Mouse (Mus musculus): Measurements from ENCODE around the gene Pde8b. TPM values are rescaled to one million over a fixed set of nuclear protein-coding genes. Genes with fewer than 3 reads are reported as not detected.
A peak's percentile ranks its signal among the peaks of the same experiment; 100 is the strongest.

Pde8b gene
- polyA plus RNA-seq, 1 experiment from 2014 or later = 1.8 TPM

DNA sequence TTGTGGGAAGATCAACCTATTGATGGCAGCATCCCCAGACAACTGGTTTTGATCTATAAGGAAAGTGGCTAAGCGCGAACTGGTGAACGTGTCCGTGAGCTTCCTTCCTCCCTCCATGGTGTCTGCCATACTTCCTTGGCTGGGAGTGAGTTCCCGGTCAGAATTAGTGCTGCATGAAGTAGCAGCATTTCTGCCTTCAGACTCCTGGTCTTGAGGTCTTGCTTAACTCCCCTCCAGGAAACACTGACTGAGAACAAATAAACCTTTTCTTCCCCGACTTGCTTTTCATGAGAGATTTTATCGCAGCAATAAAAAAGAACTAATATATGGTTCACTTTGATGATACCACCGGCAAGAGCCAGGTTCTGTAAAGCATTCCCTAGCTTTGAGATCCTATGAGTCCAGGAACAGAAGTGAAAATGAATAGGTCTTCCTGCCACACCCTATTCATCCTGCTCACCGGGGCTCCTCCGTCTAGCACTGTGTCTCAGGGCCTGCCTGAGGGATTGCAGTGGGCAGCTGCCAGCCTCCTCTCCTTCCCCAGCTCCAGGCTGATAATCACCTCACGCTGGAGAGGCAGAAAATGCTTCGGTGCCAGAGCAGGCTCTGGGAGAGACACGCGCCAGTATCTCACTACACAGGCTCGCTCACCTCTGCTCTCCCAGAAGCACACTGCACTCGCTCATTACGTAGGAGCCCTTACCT, 217.9 kb downstream of the Pde8b start:
- ATAC-seq (ENCODE audit: insufficient number of reproducible peaks, low FRiP score, low TSS enrichment, low read depth) (no peak), DNase-seq (ENCODE audit: low spot score) (no peak)
- Histone ChIP-seq H3K4me1 (ENCODE audit: control insufficient read depth, insufficient read depth, low read length) (no peaks in the 10 kb centered on the region), H3K4me2 (ENCODE audit: low read depth, severe bottlenecking) (no peak overlapping the region), H3K27me3 (ENCODE audit: control insufficient read depth, insufficient read depth, low read length) (no peaks in the 10 kb centered on the region), H3K4me3 (ENCODE audit: low read depth, low read length) (no peak overlapping the region), H3K9ac (ENCODE audit: low read length) (no peak overlapping the region), H3K36me3 (ENCODE audit: control insufficient read depth, insufficient read depth, low read length) (no peaks in the 10 kb centered on the region), H3K27ac (replicated peaks; ENCODE audit: low read depth, low read length) (no peak overlapping the region), H3K9me3 (ENCODE audit: control insufficient read depth, low read length) (no peaks in the 10 kb centered on the region)
- 69% methylated on average over 17 of the region's 17 CpGs for whole genome bisulfite sequencing

DNA sequence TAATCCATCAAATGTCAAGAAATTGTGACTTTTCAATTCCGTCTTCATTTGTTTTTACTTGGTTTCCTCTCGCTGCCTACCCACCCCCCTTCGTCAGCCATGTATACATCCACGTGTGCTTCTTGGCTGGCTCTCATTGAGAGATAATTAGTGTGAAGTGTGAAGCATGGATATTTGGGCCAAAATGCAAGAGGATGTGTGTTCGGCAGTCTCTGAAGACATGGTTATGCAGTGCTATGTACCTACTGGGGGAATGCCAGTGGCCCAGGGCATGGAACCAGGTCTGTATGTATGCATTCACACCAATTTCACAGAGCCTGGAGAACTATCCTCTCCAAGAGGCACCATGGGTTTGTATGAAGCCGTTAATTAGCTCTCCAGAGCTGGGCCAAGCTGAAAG, 219.3 kb downstream of the Pde8b start:
- no peak overlapping the region for H3K9ac ChIP-seq (ENCODE audit: low read length)
- WGBS = 84% methylated on average over 6 of the region's 6 CpGs
- DNase-seq (ENCODE audit: low spot score) (no peak), ATAC-seq (ENCODE audit: insufficient number of reproducible peaks, low FRiP score, low TSS enrichment, low read depth) (no peak)
- no peaks in the 10 kb centered on the region for H3K27me3 ChIP-seq (ENCODE audit: control insufficient read depth, insufficient read depth, low read length)
- no peak overlapping the region for H3K27ac ChIP-seq (replicated peaks; ENCODE audit: low read depth, low read length)
- H3K4me1 ChIP-seq (ENCODE audit: control insufficient read depth, insufficient read depth, low read length) = no peaks in the 10 kb centered on the region
- no peak overlapping the region for H3K4me2 ChIP-seq (ENCODE audit: low read depth, severe bottlenecking)
- no peak overlapping the region for H3K4me3 ChIP-seq (ENCODE audit: low read depth, low read length)
- H3K36me3 ChIP-seq (ENCODE audit: control insufficient read depth, insufficient read depth, low read length) = no peaks in the 10 kb centered on the region
- no peaks in the 10 kb centered on the region for H3K9me3 ChIP-seq (ENCODE audit: control insufficient read depth, low read length)

DNA sequence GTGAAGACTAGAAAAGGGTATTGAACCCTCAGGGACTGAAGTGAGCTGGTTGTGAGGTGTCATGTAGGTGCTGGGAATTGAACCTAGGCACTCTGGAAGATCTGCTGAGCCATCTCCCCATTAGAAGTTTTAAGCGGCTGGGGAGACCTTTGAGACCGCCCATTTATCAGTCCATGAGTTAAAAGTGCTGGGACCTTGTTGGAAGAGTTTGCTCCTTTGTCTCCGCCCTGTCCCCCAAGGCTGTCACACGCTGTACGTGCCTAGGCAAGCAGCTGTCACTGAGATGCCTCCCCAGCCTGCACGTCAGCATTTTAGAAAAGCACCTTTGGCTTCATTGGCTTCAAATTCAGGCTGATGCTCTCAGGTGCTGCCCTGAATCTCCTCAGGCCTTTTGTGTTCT, 229.9 kb downstream of the Pde8b start:
- no peaks in the 10 kb centered on the region for H3K9me3 ChIP-seq (ENCODE audit: control insufficient read depth, low read length)
- no peak overlapping the region for H3K4me3 ChIP-seq (ENCODE audit: low read depth, low read length)
- WGBS = 87% methylated on average over 6 of the region's 6 CpGs
- no peaks in the 10 kb centered on the region for H3K4me1 ChIP-seq (ENCODE audit: control insufficient read depth, insufficient read depth, low read length)
- no peak overlapping the region for H3K4me2 ChIP-seq (ENCODE audit: low read depth, severe bottlenecking)
- H3K9ac ChIP-seq (ENCODE audit: low read length) = no peak overlapping the region
- H3K27me3 ChIP-seq (ENCODE audit: control insufficient read depth, insufficient read depth, low read length) = no peaks in the 10 kb centered on the region
- DNase-seq (ENCODE audit: low spot score) (no peak), ATAC-seq (ENCODE audit: insufficient number of reproducible peaks, low FRiP score, low TSS enrichment, low read depth) (no peak)
- H3K27ac ChIP-seq (replicated peaks; ENCODE audit: low read depth, low read length) = no peak overlapping the region
- no peaks in the 10 kb centered on the region for H3K36me3 ChIP-seq (ENCODE audit: control insufficient read depth, insufficient read depth, low read length)

DNA sequence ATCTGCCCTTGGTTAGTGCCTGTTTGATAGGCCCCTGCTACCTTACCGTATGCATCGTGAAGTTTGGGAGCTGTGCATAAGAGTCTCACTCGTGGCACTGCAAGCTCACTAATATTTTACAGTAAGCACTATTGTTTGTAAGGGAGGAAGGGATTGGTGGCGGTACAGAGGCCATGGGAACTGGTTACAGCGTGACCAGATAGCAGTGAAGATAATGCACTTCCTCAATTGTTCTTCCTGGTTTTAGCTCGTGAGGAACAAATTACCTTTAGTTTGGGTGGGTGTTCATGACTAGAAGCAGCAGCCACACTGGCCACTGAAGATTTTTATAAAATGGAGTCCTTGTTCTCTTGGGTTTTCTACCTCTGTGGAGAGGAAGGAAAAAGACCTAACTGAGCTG, 230.8 kb downstream of the Pde8b start:
- H3K27me3 ChIP-seq (ENCODE audit: control insufficient read depth, insufficient read depth, low read length) = no peaks in the 10 kb centered on the region
- DNase-seq (ENCODE audit: low spot score) = no peak
- H3K4me3 ChIP-seq (ENCODE audit: low read depth, low read length) = no peak overlapping the region
- H3K27ac ChIP-seq (replicated peaks; ENCODE audit: low read depth, low read length) = no peak overlapping the region
- H3K9ac ChIP-seq (ENCODE audit: low read length) = no peak overlapping the region
- H3K4me1 ChIP-seq (ENCODE audit: control insufficient read depth, insufficient read depth, low read length) = no peaks in the 10 kb centered on the region
- no peak for ATAC-seq (ENCODE audit: insufficient number of reproducible peaks, low FRiP score, low TSS enrichment, low read depth)
- H3K4me2 ChIP-seq (ENCODE audit: low read depth, severe bottlenecking) = no peak overlapping the region
- 94% methylated on average over 6 of the region's 6 CpGs for WGBS
- no peaks in the 10 kb centered on the region for H3K36me3 ChIP-seq (ENCODE audit: control insufficient read depth, insufficient read depth, low read length)
- no peaks in the 10 kb centered on the region for H3K9me3 ChIP-seq (ENCODE audit: control insufficient read depth, low read length)

DNA sequence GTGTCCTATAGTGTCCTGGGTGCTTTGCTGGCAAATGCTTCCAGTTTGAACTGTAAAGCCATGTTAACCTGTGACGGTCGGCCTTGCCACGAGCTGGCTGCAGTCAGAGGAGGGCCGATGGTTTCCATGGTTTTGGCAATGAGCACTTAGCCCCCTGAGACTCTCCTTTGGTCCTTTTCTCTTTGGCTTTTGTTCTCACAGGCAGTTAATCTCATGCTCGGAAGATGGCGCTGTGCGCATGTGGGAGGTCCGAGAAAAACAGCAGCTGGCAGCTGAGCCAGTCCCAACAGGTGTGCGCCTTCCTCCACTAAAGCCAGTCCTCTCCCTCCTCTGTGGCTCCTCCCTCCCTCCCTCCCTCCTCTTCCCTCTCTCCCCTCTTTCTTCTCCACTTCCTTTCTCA, 232.2 kb downstream of the Pde8b start:
- H3K27ac ChIP-seq (replicated peaks; ENCODE audit: low read depth, low read length) = no peak overlapping the region
- no peaks in the 10 kb centered on the region for H3K36me3 ChIP-seq (ENCODE audit: control insufficient read depth, insufficient read depth, low read length)
- H3K9me3 ChIP-seq (ENCODE audit: control insufficient read depth, low read length) = no peaks in the 10 kb centered on the region
- ATAC-seq (ENCODE audit: insufficient number of reproducible peaks, low FRiP score, low TSS enrichment, low read depth) (peak; percentile 72; the same call in 1 of the 2 replicates), DNase-seq (ENCODE audit: low spot score) (peak; percentile 84)
- H3K27me3 ChIP-seq (ENCODE audit: control insufficient read depth, insufficient read depth, low read length) = no peaks in the 10 kb centered on the region
- no peak overlapping the region for H3K9ac ChIP-seq (ENCODE audit: low read length)
- WGBS = 9% methylated on average over 9 of the region's 9 CpGs
- H3K4me2 ChIP-seq (ENCODE audit: low read depth, severe bottlenecking) = no peak overlapping the region
- H3K4me1 ChIP-seq (ENCODE audit: control insufficient read depth, insufficient read depth, low read length) = no peaks in the 10 kb centered on the region
- H3K4me3 ChIP-seq (ENCODE audit: low read depth, low read length) = no peak overlapping the region

DNA sequence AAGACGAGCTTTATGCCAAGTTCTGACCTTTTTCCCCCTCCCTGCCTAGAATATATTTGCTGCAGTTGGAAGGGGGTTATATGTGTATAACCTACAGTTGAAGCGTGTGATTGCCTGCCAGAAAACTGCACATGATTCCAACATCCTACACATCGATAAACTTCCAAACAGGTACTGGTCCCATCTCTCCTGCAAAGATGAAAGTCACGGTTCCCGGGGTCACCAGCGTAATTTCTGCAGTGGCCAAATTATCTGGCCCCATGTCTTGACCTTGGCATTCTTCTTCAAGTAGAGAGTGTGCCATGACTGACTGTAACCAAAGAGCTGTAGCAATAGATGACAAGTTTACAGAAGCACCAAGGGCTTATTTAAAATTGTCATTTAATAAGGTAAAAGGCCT, 232.9 kb downstream of the Pde8b start:
- no peak for DNase-seq (ENCODE audit: low spot score)
- H3K27me3 ChIP-seq (ENCODE audit: control insufficient read depth, insufficient read depth, low read length) = no peaks in the 10 kb centered on the region
- 92% methylated on average over 6 of the region's 6 CpGs for WGBS
- H3K9ac ChIP-seq (ENCODE audit: low read length) = no peak overlapping the region
- H3K9me3 ChIP-seq (ENCODE audit: control insufficient read depth, low read length) = no peaks in the 10 kb centered on the region
- H3K27ac ChIP-seq (replicated peaks; ENCODE audit: low read depth, low read length) = no peak overlapping the region
- no peaks in the 10 kb centered on the region for H3K4me1 ChIP-seq (ENCODE audit: control insufficient read depth, insufficient read depth, low read length)
- no peak overlapping the region for H3K4me2 ChIP-seq (ENCODE audit: low read depth, severe bottlenecking)
- no peak overlapping the region for H3K4me3 ChIP-seq (ENCODE audit: low read depth, low read length)
- H3K36me3 ChIP-seq (ENCODE audit: control insufficient read depth, insufficient read depth, low read length) = no peaks in the 10 kb centered on the region
- no peak for ATAC-seq (ENCODE audit: insufficient number of reproducible peaks, low FRiP score, low TSS enrichment, low read depth)

DNA sequence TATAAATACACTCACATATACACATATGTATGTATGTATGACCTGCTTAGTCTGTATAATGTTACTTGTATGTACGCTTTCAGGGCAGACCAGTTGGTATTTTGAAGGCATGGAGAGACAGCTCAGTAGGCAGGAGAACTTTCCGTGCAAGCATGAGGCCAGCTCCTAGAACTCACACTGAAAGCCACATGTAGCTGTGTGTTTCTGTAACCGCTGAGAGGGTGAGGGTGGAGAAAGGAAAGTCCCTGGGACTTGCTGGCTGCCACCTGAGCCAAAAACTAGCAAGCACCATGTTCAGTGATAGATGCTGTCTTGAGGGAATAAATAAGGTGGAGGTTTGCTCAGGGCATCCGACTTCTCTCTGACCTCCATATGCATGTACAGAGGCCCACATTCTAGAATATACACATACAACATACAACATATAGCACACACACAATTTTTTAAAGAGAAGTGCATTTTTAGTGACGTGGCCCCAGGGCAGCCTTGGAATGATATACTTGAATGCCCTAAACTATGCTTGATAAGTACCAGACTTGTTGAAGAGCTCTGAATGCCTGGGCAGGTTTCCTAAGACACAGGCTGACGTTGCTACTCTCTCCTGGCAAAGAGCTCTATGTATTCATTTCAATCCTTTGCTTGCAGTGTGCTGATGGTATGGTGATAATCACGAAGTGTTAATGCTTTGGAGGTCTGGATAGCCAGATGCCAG, 238.4 kb downstream of the Pde8b start:
- Histone ChIP-seq H3K27ac (replicated peaks; ENCODE audit: low read depth, low read length) (no peak overlapping the region), H3K9ac (ENCODE audit: low read length) (no peak overlapping the region), H3K4me3 (ENCODE audit: low read depth, low read length) (no peak overlapping the region), H3K4me1 (ENCODE audit: control insufficient read depth, insufficient read depth, low read length) (no peaks in the 10 kb centered on the region), H3K27me3 (ENCODE audit: control insufficient read depth, insufficient read depth, low read length) (no peaks in the 10 kb centered on the region), H3K4me2 (ENCODE audit: low read depth, severe bottlenecking) (no peak overlapping the region), H3K36me3 (ENCODE audit: control insufficient read depth, insufficient read depth, low read length) (no peaks in the 10 kb centered on the region), H3K9me3 (ENCODE audit: control insufficient read depth, low read length) (no peaks in the 10 kb centered on the region)
- WGBS = 88% methylated on average over 7 of the region's 7 CpGs
- DNase-seq (ENCODE audit: low spot score) (no peak), ATAC-seq (ENCODE audit: insufficient number of reproducible peaks, low FRiP score, low TSS enrichment, low read depth) (no peak)

DNA sequence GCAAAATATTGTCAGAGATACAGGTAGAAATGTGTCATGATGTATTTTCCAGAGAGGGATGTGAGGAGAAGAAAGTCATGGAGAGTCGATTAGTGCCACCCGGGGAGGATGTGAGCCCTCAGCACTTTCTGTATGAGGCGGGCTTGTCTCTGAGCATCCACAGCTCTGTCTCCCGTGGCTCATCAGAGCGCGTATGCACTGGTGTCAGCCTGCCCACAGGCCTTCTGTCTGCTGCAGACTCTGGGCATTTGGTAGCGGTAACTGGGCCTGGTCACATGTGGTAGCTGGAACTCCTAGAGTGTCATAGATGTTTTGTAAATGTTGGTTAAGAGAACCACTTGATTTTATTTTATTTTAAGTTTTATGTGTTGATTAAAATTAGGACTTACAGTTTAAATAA, 240.9 kb downstream of the Pde8b start:
- H3K4me1 ChIP-seq (ENCODE audit: control insufficient read depth, insufficient read depth, low read length) = no peaks in the 10 kb centered on the region
- no peak for DNase-seq (ENCODE audit: low spot score)
- H3K4me2 ChIP-seq (ENCODE audit: low read depth, severe bottlenecking) = no peak overlapping the region
- ATAC-seq (ENCODE audit: insufficient number of reproducible peaks, low FRiP score, low TSS enrichment, low read depth) = no peak
- no peak overlapping the region for H3K4me3 ChIP-seq (ENCODE audit: low read depth, low read length)
- H3K27ac ChIP-seq (replicated peaks; ENCODE audit: low read depth, low read length) = no peak overlapping the region
- no peaks in the 10 kb centered on the region for H3K9me3 ChIP-seq (ENCODE audit: control insufficient read depth, low read length)
- 90% methylated on average over 7 of the region's 7 CpGs for WGBS
- H3K27me3 ChIP-seq (ENCODE audit: control insufficient read depth, insufficient read depth, low read length) = no peaks in the 10 kb centered on the region
- no peaks in the 10 kb centered on the region for H3K36me3 ChIP-seq (ENCODE audit: control insufficient read depth, insufficient read depth, low read length)
- no peak overlapping the region for H3K9ac ChIP-seq (ENCODE audit: low read length)

All from limb, embryonic 11.5 days (tissue).